Mouse (Mus musculus) embryonic facial prominence, embryonic 14.5 days (tissue): ENCODE data around the gene Mxi1. TPM values are rescaled to one million over a fixed set of nuclear protein-coding genes. Genes with fewer than 3 reads are reported as not detected.
A peak's percentile ranks its signal among the peaks of the same experiment; 100 is the strongest.

Experiments used
- ATAC-seq: fragments of 200-750 bp; cut with Nextera tagmentation; 2 replicates; pipeline ENCODE4 v1.8.0; 2017; ENCODE audit warnings: low read depth, moderate number of reproducible peaks, moderate TSS enrichment
- DNase-seq: peaks from one replicate; pipeline ENCODE4 v3.0.0-alpha.2; 2015; ENCODE audit warnings: low spot score
- H3K27ac ChIP-seq: fragments of 300-500 bp; sonication (generic); replicated peaks from 2 replicates; pipeline ENCODE4 v1.5.1; 2014; ENCODE audit warnings: low read depth, mild to moderate bottlenecking, low read length, moderate library complexity
- H3K27me3 ChIP-seq: fragments of 300-500 bp; sonication (generic); replicated peaks from 2 replicates; pipeline ENCODE4 v1.6.1; 2014; ENCODE audit warnings: low read length; ENCODE audit not compliant: control insufficient read depth, insufficient read depth
- H3K36me3 ChIP-seq: fragments of 300-500 bp; sonication (generic); 2 replicates; pipeline ENCODE4 v1.6.1; 2014; ENCODE audit warnings: low read length, mixed read lengths; ENCODE audit not compliant: control insufficient read depth, insufficient read depth
- H3K4me1 ChIP-seq: fragments of 300-500 bp; sonication (generic); 2 replicates; pipeline ENCODE4 v1.6.1; 2014; ENCODE audit warnings: antibody characterized with exemption, low read length; ENCODE audit not compliant: control insufficient read depth, insufficient read depth
- H3K4me2 ChIP-seq: fragments of 300-500 bp; sonication (generic); 2 replicates; pipeline ENCODE4 v1.6.1; 2014; ENCODE audit warnings: low read depth, mild to moderate bottlenecking, low read length, moderate library complexity, mixed read lengths
- H3K4me3 ChIP-seq: fragments of 300-500 bp; sonication (generic); 2 replicates; pipeline ENCODE4 v1.5.1; 2014; ENCODE audit warnings: low read depth, mild to moderate bottlenecking, low read length
- H3K9ac ChIP-seq: fragments of 300-500 bp; sonication (generic); 2 replicates; pipeline ENCODE4 v1.6.1; 2014; ENCODE audit warnings: low read depth, mild to moderate bottlenecking, low read length, moderate library complexity, mixed read lengths
- H3K9me3 ChIP-seq: fragments of 300-500 bp; sonication (generic); 2 replicates; pipeline ENCODE4 v1.6.1; 2016; ENCODE audit warnings: low read length; ENCODE audit not compliant: control insufficient read depth
- WGBS: fragments of 180-500 bp; shearing (Covaris S2); extraction: QIAGEN DNeasy Blood & Tissue Kit; methylation state at CpG from one replicate; pipeline ENCODE4 v1.1.7; 2014; 5-methylcytosine and 5-hydroxymethylcytosine counted together
- polyA plus RNA-seq: library from polyadenylated mRNA; unstranded; fragments of >200 nt; fragmentation: Nextera tagmentation; extraction: Ambion mirVana; gene quantifications from 2 replicates; pipeline ENCODE4 v1.2.1, GENCODE M21; 2014

Gene Mxi1
- polyA plus RNA-seq, 1 experiment from 2014 or later = 36.0 TPM

- Histone ChIP-seq H3K9ac (peak overlapping the region; percentile 92), H3K27me3 (no peaks in the 10 kb centered on the region), H3K4me1 (peaks cover 20% of the 10 kb centered on the region), H3K27ac (peak overlapping the region; percentile 99), H3K4me3 (peak overlapping the region; percentile 91), H3K36me3 (no peaks in the 10 kb centered on the region), H3K9me3 (no peaks in the 10 kb centered on the region), H3K4me2 (peak overlapping the region; percentile 95)
- DNase-seq (peak; percentile 69), ATAC-seq (no peak)
- WGBS = under 1% methylated on average over 47 of the region's 48 CpGs
These were observed 629 bp downstream of the Mxi1 start for GRCm38 (mm10) chr19:53310771-53311523.

DNA sequence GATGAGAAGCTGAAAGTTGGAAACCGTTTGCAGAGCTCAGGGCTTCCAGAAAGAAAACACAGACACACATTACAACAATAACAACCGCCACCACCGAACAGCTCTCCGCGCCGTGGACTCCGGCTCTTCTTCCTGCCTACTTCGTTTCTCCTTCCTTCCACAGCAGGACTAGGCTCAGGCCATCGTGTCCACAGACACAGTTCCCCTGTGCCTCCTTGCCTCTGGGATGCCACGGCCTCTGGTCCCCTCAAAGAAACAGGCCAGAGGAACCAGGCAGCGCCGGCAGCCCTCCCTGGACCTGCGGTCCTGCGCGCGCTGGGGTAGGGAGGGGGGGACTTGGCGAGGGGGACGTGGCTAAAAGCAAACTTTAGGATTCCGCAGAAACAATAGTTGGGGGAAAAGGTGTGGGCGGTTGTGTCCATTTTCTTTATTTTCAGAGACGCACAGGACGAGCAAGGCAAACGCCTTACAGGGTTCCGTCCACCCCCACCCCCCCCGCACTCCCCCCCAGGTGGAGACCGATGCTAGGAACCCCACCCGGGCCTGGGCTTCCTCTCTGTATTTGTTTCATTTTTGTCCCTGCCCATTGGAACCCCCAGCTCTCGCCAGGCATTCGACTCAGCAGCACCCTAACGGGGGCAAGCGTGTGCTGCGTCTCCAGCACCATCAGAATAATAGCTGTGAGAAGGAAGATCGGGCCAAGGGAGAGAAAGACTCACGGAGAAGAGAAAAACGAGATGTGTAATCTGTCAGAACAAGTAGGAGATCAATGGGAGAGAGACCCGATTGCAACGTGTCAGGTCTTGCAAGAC lies 1.4 kb downstream of the Mxi1 start:
- H3K36me3 ChIP-seq = no peaks in the 10 kb centered on the region
- H3K4me1 ChIP-seq = peaks cover 20% of the 10 kb centered on the region
- H3K27me3 ChIP-seq = no peaks in the 10 kb centered on the region
- no peaks in the 10 kb centered on the region for H3K9me3 ChIP-seq
- ATAC-seq (no peak), DNase-seq (peak; percentile 62)
- peak overlapping the region; percentile 99 for H3K27ac ChIP-seq
- H3K9ac ChIP-seq = peak overlapping the region; percentile 92
- WGBS = under 1% methylated on average over 36 of the region's 37 CpGs
- peak overlapping the region; percentile 95 for H3K4me2 ChIP-seq
- H3K4me3 ChIP-seq = peak overlapping the region; percentile 91

- no peaks in the 10 kb centered on the region for H3K27me3 ChIP-seq
- no peaks in the 10 kb centered on the region for H3K36me3 ChIP-seq
- ATAC-seq = no peak
- H3K9ac ChIP-seq = peak overlapping the region; percentile 92
- peak overlapping the region; percentile 95 for H3K4me2 ChIP-seq
- peak overlapping the region; percentile 91 for H3K4me3 ChIP-seq
- peak overlapping the region; percentile 99 for H3K27ac ChIP-seq
- H3K4me1 ChIP-seq = peaks cover 17% of the 10 kb centered on the region
- WGBS = 0% methylated on average over 19 of the region's 26 CpGs
- peak; percentile 73 for DNase-seq
- no peaks in the 10 kb centered on the region for H3K9me3 ChIP-seq
These were observed 2.1 kb downstream of the Mxi1 start for GRCm38 (mm10) chr19:53312336-53312871.

GRCm38 (mm10) chr19:53312951-53313683 lies 2.8 kb downstream of the Mxi1 start:
- under 1% methylated on average over 35 of the region's 63 CpGs for WGBS
- Histone ChIP-seq H3K4me2 (peak overlapping the region; percentile 95), H3K36me3 (no peaks in the 10 kb centered on the region), H3K4me1 (peaks cover 19% of the 10 kb centered on the region), H3K9me3 (no peaks in the 10 kb centered on the region), H3K27me3 (no peaks in the 10 kb centered on the region), H3K9ac (peak overlapping the region; percentile 92), H3K27ac (peak overlapping the region; percentile 99), H3K4me3 (peak overlapping the region; percentile 91)
- DNase-seq (peak; percentile 86), ATAC-seq (no peak)

GRCm38 (mm10) chr19:53313684-53314443 lies 3.5 kb downstream of the Mxi1 start:
- H3K4me3 ChIP-seq = peak overlapping the region; percentile 91
- no peaks in the 10 kb centered on the region for H3K36me3 ChIP-seq
- H3K4me2 ChIP-seq = peak overlapping the region; percentile 95
- peak overlapping the region; percentile 99 for H3K27ac ChIP-seq
- peaks cover 19% of the 10 kb centered on the region for H3K4me1 ChIP-seq
- under 1% methylated on average over 48 of the region's 52 CpGs for WGBS
- no peaks in the 10 kb centered on the region for H3K9me3 ChIP-seq
- DNase-seq (peak; percentile 98), ATAC-seq (peak; percentile 91)
- peak overlapping the region; percentile 92 for H3K9ac ChIP-seq
- H3K27me3 ChIP-seq = no peaks in the 10 kb centered on the region

- peak overlapping the region; percentile 91 for H3K4me3 ChIP-seq
- ATAC-seq = no peak
- H3K4me1 ChIP-seq = peaks cover 19% of the 10 kb centered on the region
- H3K4me2 ChIP-seq = peak overlapping the region; percentile 95
- WGBS = 46% methylated on average over 16 of the region's 16 CpGs
- H3K9ac ChIP-seq = peak overlapping the region; percentile 43
- no peaks in the 10 kb centered on the region for H3K36me3 ChIP-seq
- no peak overlapping the region; the same call in 1 of the 2 replicates for H3K27ac ChIP-seq
- no peaks in the 10 kb centered on the region for H3K27me3 ChIP-seq
- no peak for DNase-seq
- H3K9me3 ChIP-seq = no peaks in the 10 kb centered on the region
These were observed 4.4 kb downstream of the Mxi1 start for GRCm38 (mm10) chr19:53314530-53315208.

GRCm38 (mm10) chr19:53315209-53315654 lies 4.9 kb downstream of the Mxi1 start:
- no peak overlapping the region for H3K4me3 ChIP-seq
- H3K27me3 ChIP-seq = no peaks in the 10 kb centered on the region
- peaks cover 19% of the 10 kb centered on the region for H3K4me1 ChIP-seq
- WGBS = 85% methylated on average over 7 of the region's 7 CpGs
- H3K9ac ChIP-seq = 0 out of 2 replicates have a peak overlapping the region, but pooled peaks have one; percentile 32
- H3K9me3 ChIP-seq = no peaks in the 10 kb centered on the region
- ATAC-seq (no peak), DNase-seq (no peak)
- H3K27ac ChIP-seq = no peak overlapping the region; the same call in 1 of the 2 replicates
- no peaks in the 10 kb centered on the region for H3K36me3 ChIP-seq
- no peak overlapping the region for H3K4me2 ChIP-seq
